Mouse (Mus musculus) neutrophil, adult 65 days (primary cell): ENCODE measurements around the gene Bsx. TPM values are rescaled to one million over a fixed set of nuclear protein-coding genes. Genes with fewer than 3 reads are reported as not detected.

Experiments
- total RNA-seq: library from RNA; stranded (reverse); gene quantifications from 2 replicates; pipeline ENCODE4 v1.2.4, GENCODE M21; 2023

The Bsx gene
- total RNA-seq, result not detected in 2 replicates

GRCm38 (mm10) chr9:40873556-40874470, at the start of gene Bsx:
TSS of gene Bsx (plus strand) at chr9:40874127.

Other genes starting within 250 kb of the Bsx start
- not detected in 2 replicates for gene Gm21915, start 203.5 kb upstream of the Bsx start, total RNA-seq
- 0.51 and 0.66 TPM in 2 replicates for gene Clmp, start 188.2 kb upstream of the Bsx start, total RNA-seq
- gene Hspa8, start 73.1 kb upstream of the Bsx start, total RNA-seq, result 707 and 738 TPM in 2 replicates
- 0.16 TPM in 1 of 2 replicates, not detected in the other for gene Jhy, start 90.0 kb downstream of the Bsx start, total RNA-seq
- gene Crtam, start 130.5 kb downstream of the Bsx start, total RNA-seq, result 0.75 and 1.5 TPM in 2 replicates